Mouse (Mus musculus) embryonic facial prominence, embryonic 13.5 days (tissue): ENCODE measurements around the gene 4930469K13Rik. TPM values are rescaled to one million over a fixed set of nuclear protein-coding genes. Genes with fewer than 3 reads are reported as not detected.

Experiments
- ATAC-seq: fragments of 200-750 bp; cut with Nextera tagmentation; 2 replicates; pipeline ENCODE4 v1.8.0; 2017; ENCODE audit warnings: low read depth; ENCODE audit not compliant: insufficient number of reproducible peaks, insufficient read depth, low FRiP score, low TSS enrichment
- H3K27ac ChIP-seq: fragments of 300-500 bp; sonication (generic); 2 replicates; pipeline ENCODE4 v1.5.1; 2015; ENCODE audit warnings: moderate library complexity, mild to moderate bottlenecking, inconsistent platforms
- H3K27me3 ChIP-seq: fragments of 300-500 bp; sonication (generic); 2 replicates; pipeline ENCODE4 v1.6.1; 2015; ENCODE audit warnings: mild to moderate bottlenecking, inconsistent platforms
- H3K36me3 ChIP-seq: fragments of 300-500 bp; sonication (generic); 2 replicates; pipeline ENCODE4 v1.6.1; 2015; ENCODE audit warnings: mild to moderate bottlenecking, inconsistent platforms
- H3K4me1 ChIP-seq: fragments of 300-500 bp; sonication (generic); 2 replicates; pipeline ENCODE4 v1.6.1; 2015; ENCODE audit warnings: inconsistent platforms
- H3K4me2 ChIP-seq: fragments of 300-500 bp; sonication (generic); 2 replicates; pipeline ENCODE4 v1.6.1; 2015; ENCODE audit warnings: moderate library complexity, mild to moderate bottlenecking, inconsistent platforms
- H3K4me3 ChIP-seq: fragments of 300-500 bp; sonication (generic); 2 replicates; pipeline ENCODE4 v1.5.1; 2015; ENCODE audit warnings: mild to moderate bottlenecking, inconsistent platforms
- H3K9ac ChIP-seq: fragments of 300-500 bp; sonication (generic); 2 replicates; pipeline ENCODE4 v1.6.1; 2015; ENCODE audit warnings: mild to moderate bottlenecking, inconsistent platforms
- H3K9me3 ChIP-seq: fragments of 300-500 bp; sonication (generic); 2 replicates; pipeline ENCODE4 v1.6.1; 2016; ENCODE audit warnings: inconsistent platforms
- WGBS: fragments of 180-500 bp; shearing (Covaris S2); methylation state at CpG from one replicate; pipeline ENCODE4 v1.1.7; 2015; ENCODE audit warnings: mixed read lengths; 5-methylcytosine and 5-hydroxymethylcytosine counted together
- polyA plus RNA-seq: library from polyadenylated mRNA; unstranded; fragments of >200 nt; fragmentation: Nextera tagmentation; extraction: Ambion mirVana; gene quantifications from 2 replicates; pipeline ENCODE4 v1.2.1, GENCODE M21; 2015

The 4930469K13Rik gene
- polyA plus RNA-seq, 1 experiment from 2014 or later: 1.1 TPM

DNA sequence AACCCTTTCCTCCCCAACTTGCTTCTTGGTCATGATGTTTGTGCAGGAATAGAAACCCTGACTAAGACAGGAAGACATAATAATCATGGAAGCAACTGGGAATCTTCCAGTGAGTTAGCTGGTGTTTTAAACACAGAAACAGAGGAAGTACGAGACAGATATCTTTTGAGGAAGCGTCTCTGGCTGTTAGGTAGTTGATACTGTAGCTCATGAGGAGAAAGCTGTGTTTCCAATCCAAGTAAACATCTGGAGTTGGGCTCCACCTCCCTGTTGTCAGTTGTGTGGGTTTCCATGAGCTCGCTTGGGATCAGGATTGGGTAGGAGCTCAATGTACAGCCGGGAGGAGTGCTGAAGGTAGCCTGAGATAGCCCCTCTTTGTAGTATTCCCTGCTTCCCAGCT, 151.9 kb downstream of the 4930469K13Rik start:
- H3K9ac ChIP-seq: no peak overlapping the region
- ATAC-seq: no peak
- no peak overlapping the region for H3K4me3 ChIP-seq
- H3K36me3 ChIP-seq: no peaks in the 10 kb centered on the region
- H3K27ac ChIP-seq: no peak overlapping the region
- H3K4me1 ChIP-seq: no peaks in the 10 kb centered on the region
- no peak overlapping the region for H3K4me2 ChIP-seq
- 79% methylated on average over 4 of the region's 4 CpGs for WGBS
- H3K9me3 ChIP-seq: no peaks in the 10 kb centered on the region
- no peaks in the 10 kb centered on the region for H3K27me3 ChIP-seq

GRCm38 (mm10) chr11:33944786-33945328, 153.5 kb downstream of the 4930469K13Rik start:
- no peak overlapping the region for H3K27ac ChIP-seq
- no peaks in the 10 kb centered on the region for H3K36me3 ChIP-seq
- no peaks in the 10 kb centered on the region for H3K4me1 ChIP-seq
- WGBS: 86% methylated on average over 9 of the region's 9 CpGs
- ATAC-seq: no peak
- H3K9ac ChIP-seq: no peak overlapping the region
- no peak overlapping the region for H3K4me3 ChIP-seq
- H3K9me3 ChIP-seq: no peaks in the 10 kb centered on the region
- H3K27me3 ChIP-seq: no peaks in the 10 kb centered on the region
- H3K4me2 ChIP-seq: no peak overlapping the region

- Histone ChIP-seq H3K9me3 (no peaks in the 10 kb centered on the region), H3K4me1 (no peaks in the 10 kb centered on the region), H3K4me3 (no peak overlapping the region), H3K9ac (no peak overlapping the region), H3K27ac (no peak overlapping the region), H3K27me3 (no peaks in the 10 kb centered on the region), H3K4me2 (no peak overlapping the region), H3K36me3 (no peaks in the 10 kb centered on the region)
- 64% methylated on average over 4 of the region's 4 CpGs for WGBS
- ATAC-seq: no peak
These were observed 154.1 kb downstream of the 4930469K13Rik start for GRCm38 (mm10) chr11:33944067-33944785.

DNA sequence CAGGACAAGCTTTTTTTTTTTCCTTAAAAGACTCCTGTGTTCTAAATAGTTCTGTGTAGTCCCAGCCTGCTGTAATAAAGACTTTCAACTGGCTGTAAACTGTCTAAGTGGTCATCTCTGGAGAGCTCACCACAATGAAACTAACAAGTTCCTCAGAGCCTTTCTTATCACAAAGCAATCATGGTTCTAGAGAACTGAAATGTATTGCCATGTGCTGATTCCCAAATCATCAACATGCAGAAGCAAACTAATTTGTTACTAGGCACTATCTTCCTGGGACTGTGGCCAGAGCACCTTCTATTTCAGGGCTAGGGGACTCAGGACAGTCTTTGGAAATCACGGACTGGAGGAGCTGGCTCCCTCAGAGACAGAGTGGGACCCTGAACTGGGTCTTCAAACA, 154.8 kb downstream of the 4930469K13Rik start:
- H3K9me3 ChIP-seq: no peaks in the 10 kb centered on the region
- no peak overlapping the region for H3K4me3 ChIP-seq
- H3K9ac ChIP-seq: no peak overlapping the region
- ATAC-seq: no peak
- H3K27me3 ChIP-seq: no peaks in the 10 kb centered on the region
- no peak overlapping the region for H3K27ac ChIP-seq
- H3K36me3 ChIP-seq: no peaks in the 10 kb centered on the region
- H3K4me2 ChIP-seq: no peak overlapping the region
- 58% methylated on average over 1 of the region's 1 CpGs for WGBS
- no peaks in the 10 kb centered on the region for H3K4me1 ChIP-seq

DNA sequence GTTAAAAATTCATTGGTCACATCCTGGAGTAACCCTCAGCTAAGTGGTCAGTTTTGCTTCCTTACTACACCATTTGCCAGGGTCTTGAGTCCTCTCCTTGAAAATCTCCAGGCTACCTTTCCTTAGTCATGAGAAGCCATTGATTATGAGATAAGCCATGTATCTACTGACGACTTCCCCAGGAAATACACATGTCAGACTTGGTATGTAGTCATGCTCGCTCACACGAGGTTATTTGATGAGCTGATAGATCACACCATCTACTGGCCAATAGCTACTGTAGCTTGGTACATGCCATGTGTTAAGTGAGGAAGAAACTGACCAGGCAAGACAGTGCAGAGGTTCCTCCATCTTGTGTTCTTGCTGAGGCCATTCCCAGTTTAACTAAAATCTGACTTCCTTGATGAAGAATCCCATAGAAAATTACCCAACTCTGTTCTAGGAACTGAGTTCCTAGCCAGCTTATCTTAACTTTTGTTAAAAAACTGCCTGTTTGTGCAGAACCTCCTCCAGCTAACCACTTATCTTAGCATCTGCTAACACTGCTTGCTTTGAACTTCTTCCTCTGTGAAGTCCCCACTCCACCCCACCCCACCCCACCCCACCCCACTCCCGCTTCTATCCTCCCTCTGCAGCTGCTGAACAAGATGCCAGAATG, 158.8 kb downstream of the 4930469K13Rik start:
- H3K27ac ChIP-seq: no peak overlapping the region
- no peak overlapping the region for H3K9ac ChIP-seq
- no peak for ATAC-seq
- H3K4me2 ChIP-seq: no peak overlapping the region
- H3K4me1 ChIP-seq: no peaks in the 10 kb centered on the region
- no peaks in the 10 kb centered on the region for H3K36me3 ChIP-seq
- no peaks in the 10 kb centered on the region for H3K27me3 ChIP-seq
- no peak overlapping the region for H3K4me3 ChIP-seq
- 79% methylated on average over 4 of the region's 4 CpGs for WGBS
- no peaks in the 10 kb centered on the region for H3K9me3 ChIP-seq

DNA sequence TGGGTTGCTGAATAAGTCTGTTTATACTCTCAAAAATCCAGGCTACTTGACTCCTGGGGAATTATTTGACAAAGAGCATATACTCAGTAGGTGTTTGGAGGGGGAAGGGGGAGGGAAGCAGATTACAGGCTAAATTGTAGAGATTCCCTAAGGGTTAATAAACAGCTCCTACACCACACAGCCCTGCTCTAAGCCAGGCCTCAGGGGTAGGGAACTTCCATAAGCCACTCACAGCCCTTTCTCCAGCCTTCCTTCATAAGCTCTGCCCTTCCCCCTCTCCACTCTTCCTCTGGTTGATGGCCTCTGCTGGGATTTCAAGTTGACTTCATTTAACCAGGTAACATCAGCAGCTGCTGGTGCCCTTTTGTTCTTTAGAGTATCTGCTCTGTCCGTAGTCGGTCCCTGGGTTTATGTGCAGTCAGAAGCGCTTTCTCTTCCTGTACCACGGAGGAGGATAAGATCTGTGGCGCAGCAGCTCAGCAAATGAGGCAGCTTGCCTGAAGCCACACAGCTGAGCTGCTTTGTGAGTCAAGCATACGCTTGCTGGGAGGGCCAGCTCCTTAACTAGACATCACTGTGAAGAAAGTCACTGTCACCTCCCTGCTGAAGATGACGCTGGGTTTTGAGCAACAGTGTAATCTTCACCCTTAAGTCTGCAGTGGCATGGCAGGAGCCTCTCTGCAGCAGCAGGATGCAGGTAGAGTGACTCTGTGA, 159.6 kb downstream of the 4930469K13Rik start:
- H3K9ac ChIP-seq: no peak overlapping the region
- no peak overlapping the region for H3K4me3 ChIP-seq
- no peak overlapping the region for H3K27ac ChIP-seq
- H3K4me2 ChIP-seq: no peak overlapping the region
- no peaks in the 10 kb centered on the region for H3K27me3 ChIP-seq
- 32% methylated on average over 7 of the region's 7 CpGs for WGBS
- no peaks in the 10 kb centered on the region for H3K4me1 ChIP-seq
- no peaks in the 10 kb centered on the region for H3K9me3 ChIP-seq
- H3K36me3 ChIP-seq: no peaks in the 10 kb centered on the region
- ATAC-seq: no peak

DNA sequence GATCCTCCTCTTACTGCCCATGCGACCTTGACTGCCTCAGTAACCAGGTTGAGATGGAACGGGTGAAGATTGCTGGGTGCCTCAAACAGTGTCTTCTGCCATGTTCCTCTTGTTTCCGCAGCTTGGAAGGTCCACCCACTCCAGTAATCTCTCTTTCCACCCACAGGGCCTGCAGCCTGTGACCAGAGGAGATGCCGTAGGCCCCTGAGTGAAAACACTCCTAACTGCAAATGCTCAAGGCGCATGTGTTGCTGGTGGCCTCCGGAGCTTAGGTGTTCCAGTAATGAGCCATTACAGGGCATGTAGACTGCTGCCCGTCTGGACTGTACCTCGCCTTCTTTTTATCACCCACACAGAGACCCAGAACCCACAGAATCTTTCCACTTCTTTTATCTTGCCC, 160.7 kb downstream of the 4930469K13Rik start:
- Histone ChIP-seq H3K27me3 (no peaks in the 10 kb centered on the region), H3K9ac (no peak overlapping the region), H3K36me3 (no peaks in the 10 kb centered on the region), H3K4me2 (no peak overlapping the region), H3K9me3 (no peaks in the 10 kb centered on the region), H3K4me3 (no peak overlapping the region), H3K27ac (no peak overlapping the region), H3K4me1 (no peaks in the 10 kb centered on the region)
- no peak for ATAC-seq
- 81% methylated on average over 8 of the region's 8 CpGs for WGBS

- Histone ChIP-seq H3K4me2 (no peak overlapping the region), H3K4me1 (no peaks in the 10 kb centered on the region), H3K36me3 (no peaks in the 10 kb centered on the region), H3K9me3 (no peaks in the 10 kb centered on the region), H3K4me3 (no peak overlapping the region), H3K27me3 (no peaks in the 10 kb centered on the region), H3K27ac (no peak overlapping the region), H3K9ac (no peak overlapping the region)
- 56% methylated on average over 9 of the region's 9 CpGs for WGBS
- no peak for ATAC-seq
These were observed 164.1 kb downstream of the 4930469K13Rik start for GRCm38 (mm10) chr11:33934286-33934685.

DNA sequence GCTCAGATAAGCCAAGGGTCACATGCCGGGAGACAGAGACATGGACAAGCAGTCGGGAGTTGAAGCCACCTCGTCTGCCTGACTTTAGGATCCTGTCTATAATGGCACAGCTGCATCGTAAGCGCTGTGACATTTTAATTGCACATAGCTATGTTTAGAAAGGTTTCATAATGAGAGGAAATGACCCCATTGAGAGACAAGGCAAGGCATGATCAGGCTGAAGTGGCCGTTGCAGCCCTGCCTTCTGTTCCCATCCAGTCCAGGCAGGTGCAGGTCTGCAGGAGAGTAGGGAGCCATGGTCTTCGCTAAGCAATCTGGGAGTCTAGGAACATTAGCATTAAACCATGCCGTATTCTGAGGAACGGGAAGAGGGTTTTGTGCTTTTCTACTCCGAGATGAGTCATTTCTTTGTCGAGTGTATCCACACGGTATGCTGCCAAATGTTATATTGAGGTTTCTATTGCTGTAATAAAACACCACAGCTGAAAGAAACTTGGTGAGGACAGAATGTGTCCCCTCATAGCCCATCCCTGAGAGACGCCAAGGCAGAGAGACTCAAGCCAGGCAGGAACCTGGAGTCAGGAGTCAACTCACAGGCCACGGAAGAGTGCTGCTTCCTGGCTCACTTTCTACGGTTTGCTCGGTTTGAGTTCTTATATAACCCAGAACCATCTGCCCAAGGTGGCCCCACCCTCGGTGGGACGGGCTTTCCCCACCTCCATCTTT, 165.8 kb downstream of the 4930469K13Rik start:
- Histone ChIP-seq H3K36me3 (no peaks in the 10 kb centered on the region), H3K4me2 (no peak overlapping the region), H3K4me3 (no peak overlapping the region), H3K4me1 (no peaks in the 10 kb centered on the region), H3K9me3 (no peaks in the 10 kb centered on the region), H3K27ac (no peak overlapping the region), H3K27me3 (peaks cover 6% of the 10 kb centered on the region), H3K9ac (no peak overlapping the region)
- WGBS: 63% methylated on average over 18 of the region's 18 CpGs
- no peak for ATAC-seq

- ATAC-seq: no peak
- H3K9ac ChIP-seq: no peak overlapping the region
- H3K27me3 ChIP-seq: peaks cover 8% of the 10 kb centered on the region
- H3K4me2 ChIP-seq: no peak overlapping the region
- no peak overlapping the region for H3K4me3 ChIP-seq
- no peaks in the 10 kb centered on the region for H3K36me3 ChIP-seq
- 8% methylated on average over 10 of the region's 10 CpGs for WGBS
- H3K27ac ChIP-seq: no peak overlapping the region
- no peaks in the 10 kb centered on the region for H3K4me1 ChIP-seq
- H3K9me3 ChIP-seq: no peaks in the 10 kb centered on the region
These were observed 166.4 kb downstream of the 4930469K13Rik start for GRCm38 (mm10) chr11:33931836-33932385.

DNA sequence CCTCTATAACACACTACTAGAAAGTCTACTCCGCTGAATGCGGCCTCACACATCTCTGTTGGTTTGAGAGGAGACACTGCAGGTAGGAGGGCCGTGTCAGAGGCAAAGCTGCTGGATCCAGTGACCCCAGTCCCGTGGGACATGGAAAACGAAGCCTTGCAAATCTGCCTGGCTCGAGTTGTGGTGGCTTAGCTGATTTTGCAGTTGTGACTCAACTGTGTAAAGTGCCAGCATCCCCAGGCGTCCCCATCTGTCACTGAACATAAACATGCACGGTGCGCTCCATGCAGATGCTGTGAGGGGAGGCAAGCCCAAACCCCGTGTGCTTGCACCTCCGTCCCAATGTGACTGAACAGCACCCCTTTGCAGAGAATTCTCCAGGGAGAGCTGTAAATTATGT, 168.9 kb downstream of the 4930469K13Rik start:
- Histone ChIP-seq H3K4me1 (0 out of 2 replicates have a peak, but pooled peaks cover 8% of the 10 kb centered on the region), H3K9me3 (no peaks in the 10 kb centered on the region), H3K4me2 (no peak overlapping the region), H3K36me3 (no peaks in the 10 kb centered on the region), H3K27ac (no peak overlapping the region), H3K4me3 (no peak overlapping the region), H3K27me3 (peaks cover 13% of the 10 kb centered on the region), H3K9ac (no peak overlapping the region)
- 71% methylated on average over 11 of the region's 11 CpGs for WGBS
- no peak for ATAC-seq
